Mouse (Mus musculus) Patski (cell line): ENCODE data around the gene Adprh. TPM values are rescaled to one million over a fixed set of nuclear protein-coding genes. Genes with fewer than 3 reads are reported as not detected.

Experiments
- ATAC-seq: fragments of 100-300 bp; one replicate; pipeline ENCODE4 v1.8.0; 2021
- CTCF ChIA-PET: fragments of 350-600 bp; sonication (Branson Sonifier 250); formaldehyde crosslinking; loops from one replicate; lab custom pipeline; 2022; ENCODE audit warnings: inconsistent platforms; lab: Charles Lee
- POLR2A ChIA-PET: fragments of 350-600 bp; sonication (Branson Sonifier 250); formaldehyde crosslinking; loops from one replicate; lab custom pipeline; 2022; ENCODE audit warnings: antibody characterized with exemption, inconsistent platforms; lab: Charles Lee
- DNase-seq: peaks from one replicate; pipeline ENCODE4 v3.0.0-alpha.2; 2011; ENCODE audit warnings: low read depth, low spot score
- H3K27me3 ChIP-seq: fragments of 371-371 bp; one replicate; pipeline ENCODE4 v1.5.1; 2021
- CTCF ChIP-seq: fragments of 100-300 bp; IDR thresholded peaks from one replicate; pipeline ENCODE4 v1.5.1; 2021
- in situ Hi-C: fragments of 300-500 bp; cut with MboI; formaldehyde crosslinking; loops from 3 replicates; pipeline ENCODE4 v1.11.1; 2018; ENCODE audit warnings: low pct_unique_long_range_greater_than_20kb, mixed read lengths
- polyA plus RNA-seq: library from polyadenylated mRNA; unstranded; gene quantifications from one replicate; pipeline ENCODE4 v1.2.3, GENCODE M21; 2021

Gene Adprh
- polyA plus RNA-seq, 1 experiment from 2014 or later = 37.5 TPM

DNA sequence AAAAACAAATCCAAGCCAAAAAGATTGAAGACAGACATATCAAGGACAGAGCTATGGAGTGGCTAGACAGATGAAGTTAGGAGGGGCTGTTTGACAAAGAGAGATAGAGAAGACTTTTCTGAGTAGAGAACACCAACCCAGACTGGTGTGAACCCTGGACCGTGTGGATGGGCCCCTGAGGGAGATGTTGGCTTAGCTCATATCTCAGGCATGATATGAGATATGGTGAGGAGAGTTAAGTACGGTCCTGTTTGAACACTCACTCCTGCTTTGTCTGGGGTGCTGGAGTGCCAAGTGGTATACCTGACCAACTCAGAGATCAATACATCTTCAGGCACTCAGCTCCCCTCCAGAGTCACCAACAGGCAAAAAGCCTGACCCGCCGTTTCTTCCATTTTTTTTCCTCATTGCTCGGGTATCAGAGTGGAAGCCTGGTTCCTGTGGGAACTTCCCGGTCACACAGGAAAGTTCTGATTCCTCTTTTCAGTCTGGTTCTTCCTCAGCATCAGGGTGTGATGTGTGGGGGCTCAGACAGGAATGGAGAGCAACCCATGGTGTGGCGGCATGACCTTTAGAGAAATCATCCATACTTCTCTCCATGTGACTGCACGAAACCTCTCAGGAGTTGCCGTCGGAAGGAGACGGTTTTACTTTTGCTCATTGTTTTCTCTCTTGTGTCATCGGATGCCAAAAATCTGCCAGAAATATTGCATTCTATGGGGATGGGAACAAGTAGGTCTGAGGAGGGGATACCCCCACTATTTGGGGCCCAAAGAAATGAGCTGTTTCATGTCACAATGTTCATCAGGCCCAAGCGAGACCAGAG lies 14.8 kb upstream of the Adprh start:
- TF ChIP-seq CTCF = no peak

DNA sequence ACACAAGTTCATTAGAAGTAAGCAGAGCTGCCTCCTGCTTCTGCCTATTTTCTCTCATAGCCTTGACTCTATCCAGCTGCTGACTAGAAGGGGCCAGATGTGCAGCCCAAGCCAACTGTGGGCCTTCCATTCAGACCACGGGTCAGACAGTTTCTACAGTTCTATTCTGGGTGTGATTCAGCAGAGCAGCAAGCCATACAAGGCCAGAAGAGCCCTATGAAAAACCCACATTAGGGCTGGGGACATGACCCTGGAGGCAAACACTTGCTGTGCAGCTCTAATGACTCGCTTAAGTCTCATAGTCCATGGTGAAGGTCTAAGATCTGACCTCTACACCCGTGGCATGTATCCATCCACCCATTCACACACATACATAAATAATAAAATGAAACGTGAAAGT lies 13.6 kb upstream of the Adprh start:
- ATAC-seq (no peak), DNase-seq (no peak)
- POLR2A ChIA-PET = no interaction called here

More for the DNA sequence above, 14.8 kb upstream of the Adprh start:
- no peaks in the 10 kb centered on the region for H3K27me3 ChIP-seq
- in situ Hi-C loops = no loop called here
- ChIA-PET POLR2A (interaction anchor here (0.6 to 1.5 kb wide), 3 partner anchors 12 to 29 kb away, joined by 3 to 7 read pairs (median 7); partner anchors contain the start of gene Adprh), CTCF (interaction anchor here (0.7 to 1.4 kb wide), 2 partner anchors 14 to 38 kb away, joined by 3 to 4 read pairs; no protein-coding TSS in a partner anchor)
- DNase-seq (no peak), ATAC-seq (no peak)

DNA sequence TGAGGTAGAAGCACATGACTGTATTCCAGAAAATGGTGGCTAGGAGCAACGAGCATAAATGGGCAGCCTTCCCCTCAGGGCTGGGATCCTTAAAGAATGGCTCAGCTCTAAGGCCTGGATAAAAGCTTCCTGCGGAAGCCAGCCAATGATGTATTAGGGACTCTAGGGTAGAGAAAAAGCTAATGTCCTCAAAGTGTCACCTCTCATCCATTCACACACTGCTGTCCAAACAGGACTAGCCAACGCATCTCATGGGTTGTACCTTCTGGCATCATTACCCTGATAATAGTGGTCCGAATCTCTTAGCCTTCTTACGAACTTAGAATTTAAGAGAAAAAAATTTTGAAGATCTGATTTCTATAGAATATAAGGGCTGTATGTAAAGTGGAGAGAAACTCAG lies 10.8 kb upstream of the Adprh start:
- no peak for TF ChIP-seq CTCF
- ChIA-PET POLR2A (interaction anchor here (1.2 kb wide), 1 partner anchor 10 kb away, joined by 5 read pairs; the partner anchor contains the start of gene Adprh), CTCF (interaction anchor here (0.9 to 3.7 kb wide), 3 partner anchors 9 to 23 kb away, joined by 3 to 18 read pairs (median 3); partner anchors contain the start of genes Adprh and Cd80)
- DNase-seq (no peak), ATAC-seq (no peak)
- in situ Hi-C loops = no loop called here
- H3K27me3 ChIP-seq = no peaks in the 10 kb centered on the region

More for the DNA sequence above, 13.6 kb upstream of the Adprh start:
- in situ Hi-C loops = no loop called here
- CTCF ChIA-PET = interaction anchor here (3.7 kb wide), 1 partner anchor 12 kb away, joined by 18 read pairs; the partner anchor contains the start of genes Adprh and Cd80
- TF ChIP-seq CTCF = no peak
- no peaks in the 10 kb centered on the region for H3K27me3 ChIP-seq

DNA sequence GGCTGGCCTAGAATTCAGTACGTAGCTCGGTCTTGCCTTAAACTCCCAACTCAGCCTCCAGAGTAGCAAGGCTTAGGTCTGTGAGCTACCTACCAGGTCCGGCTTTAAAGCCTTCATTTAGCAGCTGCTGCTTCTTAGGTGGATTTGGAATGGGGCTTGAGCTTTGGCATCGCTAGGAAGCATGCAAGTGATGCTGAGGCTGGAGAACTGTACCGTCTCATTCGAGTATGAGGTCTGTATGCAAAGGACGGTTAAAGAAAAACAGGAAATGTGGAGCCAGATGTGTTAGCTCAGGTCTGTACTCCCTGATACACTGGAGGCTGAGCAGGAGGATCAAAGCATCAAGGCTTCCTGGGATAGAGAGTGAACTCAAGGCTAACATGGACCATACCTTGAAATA lies 9.7 kb upstream of the Adprh start:
- in situ Hi-C loops = no loop called here
- POLR2A ChIA-PET = no interaction called here
- CTCF ChIA-PET = interaction anchor here (1.3 kb wide), 1 partner anchor 24 kb away, joined by 3 read pairs; no protein-coding TSS in a partner anchor
- DNase-seq (no peak), ATAC-seq (no peak)
- no peaks in the 10 kb centered on the region for H3K27me3 ChIP-seq
- TF ChIP-seq CTCF = no peak

DNA sequence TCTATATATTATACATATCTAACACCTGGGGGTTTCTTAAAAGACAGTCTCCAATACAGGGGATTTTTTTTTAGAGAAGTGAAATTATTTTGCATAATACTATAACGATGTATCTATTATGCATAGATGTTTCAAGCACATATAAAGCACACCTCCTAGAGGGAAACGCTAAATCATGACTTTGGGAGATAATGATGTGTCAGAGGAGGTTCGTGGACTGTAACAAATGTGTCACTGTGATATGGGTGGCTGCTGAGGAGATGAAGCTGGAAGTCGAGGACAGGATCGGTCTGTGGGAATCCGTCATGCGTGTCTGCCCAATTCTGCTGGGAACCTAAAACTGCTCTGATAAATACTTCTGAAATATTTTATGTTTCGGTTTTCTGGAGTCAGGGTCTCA lies 9.2 kb upstream of the Adprh start:
- in situ Hi-C loops = no loop called here
- ATAC-seq (no peak), DNase-seq (no peak)
- ChIA-PET CTCF (no interaction called here), POLR2A (no interaction called here)
- no peak for TF ChIP-seq CTCF
- no peaks in the 10 kb centered on the region for H3K27me3 ChIP-seq

GRCm38 (mm10) chr16:38459990-38460389 lies 7.5 kb upstream of the Adprh start:
- ChIA-PET CTCF (interaction anchor here (0.5 kb wide), 1 partner anchor 1159 kb away, joined by 3 read pairs; no protein-coding TSS in a partner anchor), POLR2A (no interaction called here)
- DNase-seq (no peak), ATAC-seq (no peak)
- no peak for TF ChIP-seq CTCF
- in situ Hi-C loops = no loop called here
- no peaks in the 10 kb centered on the region for H3K27me3 ChIP-seq

- ATAC-seq (no peak), DNase-seq (no peak)
- TF ChIP-seq CTCF = no peak
- CTCF ChIA-PET = interaction anchor here (0.9 to 1.0 kb wide), 2 partner anchors 11 to 121 kb away, joined by 3 to 4 read pairs; no protein-coding TSS in a partner anchor
- POLR2A ChIA-PET = no interaction called here
- H3K27me3 ChIP-seq = no peaks in the 10 kb centered on the region
- in situ Hi-C loops = no loop called here
Measured at GRCm38 (mm10) chr16:38458600-38459280, 6.2 kb upstream of the Adprh start.

DNA sequence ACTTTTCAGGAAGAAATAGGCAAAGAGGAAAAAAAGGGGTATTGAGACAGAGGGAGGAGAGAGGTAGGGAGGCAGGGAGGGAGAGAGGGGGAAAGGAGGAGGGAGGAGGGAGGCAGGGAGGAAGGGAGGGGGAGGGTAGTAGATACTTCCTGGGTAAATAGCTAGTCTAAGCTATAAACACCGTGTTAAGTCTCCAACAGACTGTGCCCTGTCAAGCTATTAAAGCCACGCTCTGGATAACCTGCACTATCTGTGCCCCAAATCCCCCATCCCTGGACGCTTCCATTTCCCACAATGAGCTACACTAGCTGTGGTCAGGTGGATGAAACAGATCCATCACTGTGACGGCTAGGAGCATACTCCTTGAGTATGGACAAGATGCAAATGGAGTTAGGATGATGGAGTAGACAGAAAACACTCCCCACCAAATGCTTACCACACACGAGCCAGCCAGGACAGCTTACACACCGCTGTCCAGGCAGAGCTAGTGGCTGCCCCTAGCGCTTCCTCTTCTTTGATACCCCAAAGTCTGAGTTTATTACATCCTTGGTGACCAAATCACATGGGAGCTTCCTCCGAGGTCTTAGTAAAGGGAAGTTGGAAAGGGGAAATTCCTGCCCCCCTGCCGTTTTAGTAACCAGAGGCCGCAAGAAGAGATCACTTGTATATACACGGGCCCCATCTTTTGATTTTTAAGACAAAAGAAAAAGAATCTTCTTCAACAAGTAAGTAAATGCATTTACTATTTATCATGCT lies 4.5 kb upstream of the Adprh start:
- no peak for TF ChIP-seq CTCF
- ChIA-PET CTCF (no interaction called here), POLR2A (interaction anchor here (0.7 to 0.9 kb wide), 2 partner anchors 8 to 19 kb away, joined by 3 to 5 read pairs; no protein-coding TSS in a partner anchor)
- no peaks in the 10 kb centered on the region for H3K27me3 ChIP-seq
- DNase-seq = no peak
- in situ Hi-C loops = no loop called here
- ATAC-seq = no peak

DNA sequence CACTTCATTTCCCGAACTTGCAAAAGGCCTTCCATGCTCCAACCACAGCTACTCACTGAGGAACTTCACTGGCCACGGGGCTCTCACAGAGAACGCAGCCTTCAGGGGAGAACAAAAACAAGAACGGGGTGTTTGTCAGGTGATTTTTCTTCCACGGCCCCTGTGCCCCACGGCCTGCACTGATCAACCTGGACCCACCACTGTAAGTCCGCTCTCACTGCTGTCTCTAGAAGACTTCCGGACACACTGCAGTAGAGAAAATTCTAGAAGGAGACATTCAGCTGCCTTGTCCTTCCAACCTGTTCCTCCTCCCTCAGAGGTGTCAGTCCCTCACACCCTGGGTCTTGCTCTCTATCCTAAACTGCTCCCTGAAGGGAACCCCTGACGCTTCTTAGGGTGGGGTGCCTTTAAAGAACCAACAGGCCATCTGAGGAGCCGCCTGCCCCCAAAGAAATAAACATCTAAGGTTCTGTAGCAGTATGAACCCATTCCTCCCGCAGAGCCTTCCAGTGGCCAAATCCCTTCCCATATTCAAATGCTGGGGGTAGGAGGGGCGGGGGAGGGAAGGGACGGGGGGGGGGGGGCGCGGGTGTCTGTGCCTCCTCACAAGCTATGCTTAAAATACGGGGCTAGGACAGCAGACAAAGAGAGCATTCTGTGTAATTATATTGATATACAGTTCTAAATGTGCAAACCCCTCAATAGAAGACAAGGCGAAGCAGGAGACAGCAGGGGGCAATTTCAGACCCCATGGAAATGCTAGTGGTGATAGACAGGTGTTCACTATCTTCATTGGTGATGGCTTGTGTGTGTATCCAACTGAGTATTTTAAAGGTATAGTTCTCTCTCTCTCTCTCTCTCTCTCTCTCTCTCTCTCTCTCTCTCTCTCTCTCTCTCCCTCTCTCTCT lies 3.3 kb upstream of the Adprh start, which contains the start of gene Cd80:
Cd80 (plus strand) TSS at position 51 of the 908 bp plus-strand sequence.
- DNase-seq = no peak
- no peaks in the 10 kb centered on the region for H3K27me3 ChIP-seq
- ATAC-seq = no peak
- in situ Hi-C loops = no loop called here
- ChIA-PET CTCF (interaction anchor here (1.2 to 3.5 kb wide), 2 partner anchors 9 to 51 kb away, joined by 3 to 18 read pairs; no protein-coding TSS in a partner anchor), POLR2A (interaction anchor here (0.6 to 0.7 kb wide), 2 partner anchors 9 to 12 kb away, joined by 5 to 7 read pairs; no protein-coding TSS in a partner anchor)
- no peak for TF ChIP-seq CTCF
